Mouse (Mus musculus): ENCODE measurements around the gene Naf1. TPM values are rescaled to one million over a fixed set of nuclear protein-coding genes. Genes with fewer than 3 reads are reported as not detected.

The Naf1 gene
- total RNA-seq, 2 experiments from 2014 or later: 13.7 to 15.2 TPM

Other genes with a start within 250 kb of the Naf1 start
- gene Npy5r, start 172.1 kb upstream of the Naf1 start, total RNA-seq (2021): 10 to 100 TPM in 1 of 2 experiments, 1 to 10 TPM in 1; 9.2 to 10.3 TPM
- 10 to 100 TPM; 26.5 to 28.7 TPM for gene Npy1r, start 163.0 kb upstream of the Naf1 start, total RNA-seq (2021)

Data from layer of hippocampus, adult 18-20 months (tissue).